Mouse (Mus musculus) cerebellum, adult 2 months (tissue): Measurements from ENCODE around the gene Kcnc4. TPM values are rescaled to one million over a fixed set of nuclear protein-coding genes. Genes with fewer than 3 reads are reported as not detected.

Source experiments
- DNase-seq, 2 experiments: peaks; one replicate each; pipeline ENCODE4 v3.0.0; 2021
- H3K27ac ChIP-seq: fragments of 200-500 bp; 2 replicates; pipeline ENCODE4 v1.5.1; 2012; ENCODE audit warnings: low read length, control low read depth, inconsistent platforms; ENCODE audit not compliant: insufficient read depth
- H3K27me3 ChIP-seq: fragments of 200-500 bp; 2 replicates; pipeline ENCODE4 v1.6.1; 2012; ENCODE audit warnings: inconsistent platforms, mild to moderate bottlenecking, low read length, moderate library complexity; ENCODE audit not compliant: control insufficient read depth, insufficient read depth
- H3K4me1 ChIP-seq: fragments of 200-500 bp; 2 replicates; pipeline ENCODE4 v1.6.1; 2011; ENCODE audit warnings: low read length; ENCODE audit not compliant: control insufficient read depth, insufficient read depth
- H3K4me3 ChIP-seq: fragments of 200-500 bp; replicated peaks from 2 replicates; pipeline ENCODE3; 2011; ENCODE audit warnings: mild to moderate bottlenecking, low read depth, low read length, control low read depth; ENCODE audit not compliant: insufficient read depth
- CTCF ChIP-seq: fragments of 200-500 bp; IDR thresholded peaks from 2 replicates; pipeline ENCODE4 v1.5.1; 2011; ENCODE audit warnings: low read depth, mild to moderate bottlenecking, control low read depth, low read length, moderate library complexity, borderline replicate concordance; ENCODE audit not compliant: insufficient read depth
- POLR2A ChIP-seq: fragments of 200-500 bp; IDR thresholded peaks from 2 replicates; pipeline ENCODE4 v1.6.1; 2011; ENCODE audit warnings: low read length, control low read depth, borderline replicate concordance; ENCODE audit not compliant: insufficient read depth
- WGBS: fragments of 180-500 bp; shearing (Covaris S2); methylation state at CpG from one replicate; pipeline ENCODE4 v1.1.7; 2018; 5-methylcytosine and 5-hydroxymethylcytosine counted together
- polyA plus RNA-seq: library from polyadenylated mRNA; depleted of rRNA; stranded (reverse); fragments of >200 nt; gene quantifications from 2 replicates; pipeline ENCODE4 v1.2.3, GENCODE M21; 2012

Gene Kcnc4
- polyA plus RNA-seq, 1 experiment: 62.3 TPM

DNA sequence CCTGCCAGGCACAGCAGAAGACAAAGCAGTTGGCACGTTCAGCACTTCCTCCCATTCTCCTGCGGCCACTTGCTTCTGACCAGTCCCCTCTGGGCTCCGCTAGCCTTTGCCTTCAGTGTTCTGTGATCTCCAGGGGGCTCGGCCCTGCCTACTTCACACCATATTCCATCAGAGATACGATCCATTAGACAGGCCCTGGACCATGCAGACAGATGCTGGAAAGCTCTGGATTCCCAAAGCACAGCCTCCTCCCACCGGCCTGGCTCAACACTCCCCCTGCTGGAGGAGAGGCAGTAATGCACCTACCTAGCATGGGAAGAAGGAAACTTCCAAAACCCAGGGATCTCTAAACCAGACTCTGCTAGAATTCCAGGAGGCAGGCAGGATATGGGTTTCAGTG, 12.8 kb upstream of the Kcnc4 start:
- peak; percentile 51 to 59 for DNase-seq
- 12% methylated on average over 6 of the region's 6 CpGs for WGBS
- TF ChIP-seq CTCF (peak; percentile 93), POLR2A (no peak)
- no peaks in the 10 kb centered on the region for H3K27me3 ChIP-seq
- no peaks in the 10 kb centered on the region for H3K4me1 ChIP-seq
- H3K27ac ChIP-seq: no peak overlapping the region
- H3K4me3 ChIP-seq: no peak overlapping the region

DNA sequence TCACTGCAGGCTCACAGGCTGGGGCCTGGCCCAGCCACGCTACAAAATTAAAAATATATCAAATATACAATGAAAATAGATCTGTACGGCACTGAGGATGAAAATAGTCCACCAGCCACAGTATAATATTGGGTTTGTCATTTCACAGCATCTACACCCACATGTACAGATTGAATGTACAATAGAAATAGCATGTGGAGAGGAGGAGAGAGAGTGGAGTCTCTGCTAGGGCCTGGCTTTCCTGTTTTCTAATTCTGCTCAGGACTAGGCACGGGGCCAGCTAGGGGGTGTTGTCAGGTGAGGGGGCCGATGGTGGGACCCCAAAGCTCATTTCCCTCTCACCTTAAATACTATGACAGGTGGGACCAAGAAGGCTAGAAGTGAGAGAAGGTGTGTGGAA, 9.7 kb upstream of the Kcnc4 start:
- no peak for DNase-seq
- Histone ChIP-seq H3K27ac (no peak overlapping the region), H3K4me1 (0 out of 2 replicates have a peak, but pooled peaks cover 3% of the 10 kb centered on the region), H3K4me3 (no peak overlapping the region), H3K27me3 (no peaks in the 10 kb centered on the region)
- TF ChIP-seq CTCF (no peak), POLR2A (no peak)
- 71% methylated on average over 4 of the region's 4 CpGs for WGBS

DNA sequence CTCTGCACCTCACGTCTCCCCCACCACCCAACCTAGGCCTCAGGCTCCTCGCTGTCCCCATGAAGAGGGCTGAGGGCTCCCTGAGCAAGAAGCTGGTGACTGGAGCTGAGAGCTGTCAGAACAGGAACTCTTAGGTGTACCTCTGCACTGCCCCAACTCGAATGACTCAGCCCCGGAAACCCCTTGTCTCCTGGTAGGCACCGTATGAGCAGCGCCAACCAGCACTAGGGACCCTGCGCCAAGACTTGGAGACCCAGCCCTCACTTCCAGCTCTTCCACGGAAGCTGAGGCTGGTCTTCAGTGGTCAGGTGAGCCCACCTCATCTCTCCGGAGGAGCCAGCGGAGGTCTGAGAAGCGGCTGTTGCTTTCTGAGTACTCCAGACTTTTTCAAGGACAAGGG, 8.8 kb upstream of the Kcnc4 start:
- H3K4me1 ChIP-seq: 0 out of 2 replicates have a peak, but pooled peaks cover 3% of the 10 kb centered on the region
- H3K27me3 ChIP-seq: no peaks in the 10 kb centered on the region
- DNase-seq: no peak
- H3K27ac ChIP-seq: no peak overlapping the region
- no peak overlapping the region for H3K4me3 ChIP-seq
- TF ChIP-seq POLR2A: no peak
- TF ChIP-seq CTCF: no peak
- 84% methylated on average over 11 of the region's 11 CpGs for WGBS

DNA sequence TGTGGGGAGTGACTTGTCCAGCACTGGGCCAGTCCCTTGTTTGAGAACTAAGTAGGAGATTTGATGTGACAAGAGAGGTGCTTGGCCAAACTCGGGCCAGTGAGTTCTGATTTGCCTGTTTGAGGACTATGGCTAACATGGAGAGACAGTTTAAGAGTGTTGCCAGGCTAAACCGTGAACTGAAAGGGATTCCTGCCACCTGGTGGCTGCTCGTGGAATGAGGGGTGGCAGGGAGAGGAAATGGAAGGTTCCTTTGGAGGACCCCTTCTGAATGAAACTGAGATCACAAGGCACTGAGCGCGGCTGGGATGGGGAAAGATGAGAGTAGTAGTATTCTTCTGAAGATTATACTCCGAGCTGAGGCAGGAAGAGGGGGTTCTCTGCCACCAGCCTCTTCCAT, 7.2 kb upstream of the Kcnc4 start:
- 0 out of 2 replicates have a peak, but pooled peaks cover 3% of the 10 kb centered on the region for H3K4me1 ChIP-seq
- no peak for TF ChIP-seq POLR2A
- TF ChIP-seq CTCF: peak; percentile 94
- H3K27ac ChIP-seq: no peak overlapping the region
- H3K4me3 ChIP-seq: no peak overlapping the region
- no peaks in the 10 kb centered on the region for H3K27me3 ChIP-seq
- DNase-seq: peak; percentile 66 to 78
- 4% methylated on average over 6 of the region's 6 CpGs for WGBS

DNA sequence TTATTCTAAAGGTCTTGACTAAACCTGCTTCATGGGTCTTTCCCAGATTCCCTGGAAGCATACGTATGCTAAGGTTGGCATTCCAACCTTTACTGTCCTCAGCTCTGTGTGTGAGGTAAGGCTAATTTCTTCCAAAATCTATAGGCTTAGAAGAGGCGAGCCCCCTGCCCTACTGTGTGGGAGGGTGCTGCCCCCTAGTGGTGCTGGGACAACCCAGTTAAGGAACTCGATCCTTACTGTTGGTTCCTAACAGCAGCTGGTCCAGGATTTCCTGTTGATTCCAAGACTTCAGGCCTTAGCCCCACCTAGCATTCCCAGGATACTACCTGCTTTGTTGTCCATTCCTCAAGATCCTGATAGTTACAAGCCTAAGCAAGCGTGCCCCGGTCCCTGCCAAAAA, 2.8 kb upstream of the Kcnc4 start:
- 26% methylated on average over 5 of the region's 5 CpGs for WGBS
- H3K27me3 ChIP-seq: no peaks in the 10 kb centered on the region
- TF ChIP-seq CTCF: peak; percentile 96
- no peak for TF ChIP-seq POLR2A

DNA sequence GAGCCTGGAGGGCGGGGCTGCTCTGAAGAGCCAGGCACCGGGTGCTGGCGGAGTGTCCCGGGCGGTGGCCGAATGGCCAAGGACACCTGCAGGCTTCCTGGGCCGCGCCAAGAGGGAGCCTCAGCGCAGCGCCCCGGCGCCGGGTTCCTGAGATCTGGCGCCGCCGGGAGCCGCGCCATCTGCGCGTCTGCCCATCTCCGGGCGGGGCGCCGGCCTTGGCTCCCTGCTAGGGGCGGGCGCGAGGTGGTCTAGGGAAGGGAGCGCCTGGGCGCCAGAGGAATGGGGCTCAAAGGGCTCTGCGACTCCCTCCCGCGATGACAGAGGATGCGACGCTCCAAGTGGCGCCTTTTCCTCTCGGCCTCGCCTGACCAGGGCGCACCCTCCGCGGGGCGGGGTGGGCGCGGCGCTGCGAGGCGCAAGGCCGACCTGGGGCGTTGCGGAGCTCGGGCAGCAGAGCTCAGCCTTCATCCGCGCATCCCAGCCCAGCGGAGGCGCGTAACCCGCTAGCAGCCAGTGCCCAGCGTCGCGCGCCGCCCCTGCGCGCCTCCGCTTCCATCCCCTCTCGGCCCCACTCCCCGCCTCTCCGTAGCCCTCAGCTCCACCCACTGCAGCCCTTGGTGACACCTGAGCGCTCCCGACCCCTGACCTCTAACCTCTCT, 550 bp upstream of the Kcnc4 start:
- TF ChIP-seq POLR2A: peak; percentile 39
- TF ChIP-seq CTCF: no peak
- H3K27ac ChIP-seq: peak overlapping the region; percentile 82
- WGBS: 1% methylated on average over 68 of the region's 69 CpGs
- H3K27me3 ChIP-seq: no peaks in the 10 kb centered on the region
- DNase-seq: peak; percentile 68
- H3K4me1 ChIP-seq: peaks cover 5% of the 10 kb centered on the region; the same call in 1 of the 2 replicates
- peak overlapping the region; percentile 78 for H3K4me3 ChIP-seq

More for the DNA sequence above, 2.8 kb upstream of the Kcnc4 start:
- H3K4me3 ChIP-seq: no peak overlapping the region
- H3K27ac ChIP-seq: no peak overlapping the region
- 0 out of 2 replicates have a peak, but pooled peaks cover 8% of the 10 kb centered on the region for H3K4me1 ChIP-seq
- DNase-seq: peak; percentile 67 to 82

DNA sequence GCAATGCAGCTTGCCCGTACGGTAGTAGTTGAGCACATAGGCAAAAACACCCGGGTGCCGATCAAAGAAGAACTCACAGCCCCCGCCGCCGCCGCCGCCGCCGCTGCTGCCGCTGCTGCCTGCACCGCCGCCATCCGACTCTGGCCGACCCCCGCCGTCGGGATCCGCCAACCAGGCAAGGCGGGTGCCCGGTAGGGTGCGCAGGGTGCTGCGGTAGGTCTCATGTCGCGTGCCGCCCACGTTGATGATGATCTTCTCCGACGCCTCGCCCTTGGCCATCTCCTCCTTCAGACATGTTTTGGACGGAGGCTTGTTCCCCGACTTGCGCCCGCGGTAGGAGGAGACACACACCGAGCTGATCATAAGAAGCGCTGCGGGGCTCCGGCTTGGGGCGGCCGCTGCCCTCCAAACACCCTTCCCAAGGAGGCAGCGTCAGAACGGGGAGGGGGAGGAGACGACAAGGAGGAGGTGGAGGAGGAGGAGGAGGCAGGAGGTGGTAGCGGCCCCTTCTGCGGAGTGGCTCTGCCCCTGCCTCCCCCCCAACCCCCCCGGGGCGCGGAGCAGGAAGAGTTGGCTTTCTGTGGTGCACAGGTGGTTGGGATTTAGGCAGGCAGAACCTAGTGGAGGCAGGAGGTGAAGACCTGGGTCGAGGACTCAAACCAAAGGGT, 690 bp downstream of the Kcnc4 start:
- H3K4me3 ChIP-seq: peak overlapping the region; percentile 78
- H3K27me3 ChIP-seq: no peaks in the 10 kb centered on the region
- peaks cover 5% of the 10 kb centered on the region; the same call in 1 of the 2 replicates for H3K4me1 ChIP-seq
- peak; percentile 56 to 61 for DNase-seq
- under 1% methylated on average over 51 of the region's 51 CpGs for WGBS
- no peak for TF ChIP-seq CTCF
- TF ChIP-seq POLR2A: no peak
- no peak overlapping the region for H3K27ac ChIP-seq
